Mouse (Mus musculus) cerebellum, adult 2 months (tissue): ENCODE results near the gene Cxcl17. TPM values are rescaled to one million over a fixed set of nuclear protein-coding genes. Genes with fewer than 3 reads are reported as not detected.
A peak's percentile ranks its signal among the peaks of the same experiment; 100 is the strongest.
"Not testable (repeated sequence)": the region's sequence is repeated elsewhere in the genome, so short reads cannot be mapped to it uniquely, and the experiment has no call there.

Experiments
- DNase-seq, 2 experiments: peaks; one replicate each; pipeline ENCODE4 v3.0.0; 2021
- H3K27ac ChIP-seq: fragments of 200-500 bp; 2 replicates; pipeline ENCODE4 v1.5.1; 2012; ENCODE audit warnings: low read length, control low read depth, inconsistent platforms; ENCODE audit not compliant: insufficient read depth
- H3K27me3 ChIP-seq: fragments of 200-500 bp; 2 replicates; pipeline ENCODE4 v1.6.1; 2012; ENCODE audit warnings: inconsistent platforms, mild to moderate bottlenecking, low read length, moderate library complexity; ENCODE audit not compliant: control insufficient read depth, insufficient read depth
- H3K4me1 ChIP-seq: fragments of 200-500 bp; 2 replicates; pipeline ENCODE4 v1.6.1; 2011; ENCODE audit warnings: low read length; ENCODE audit not compliant: control insufficient read depth, insufficient read depth
- H3K4me3 ChIP-seq: fragments of 200-500 bp; replicated peaks from 2 replicates; pipeline ENCODE3; 2011; ENCODE audit warnings: mild to moderate bottlenecking, low read depth, low read length, control low read depth; ENCODE audit not compliant: insufficient read depth
- CTCF ChIP-seq: fragments of 200-500 bp; IDR thresholded peaks from 2 replicates; pipeline ENCODE4 v1.5.1; 2011; ENCODE audit warnings: low read depth, mild to moderate bottlenecking, control low read depth, low read length, moderate library complexity, borderline replicate concordance; ENCODE audit not compliant: insufficient read depth
- POLR2A ChIP-seq: fragments of 200-500 bp; IDR thresholded peaks from 2 replicates; pipeline ENCODE4 v1.6.1; 2011; ENCODE audit warnings: low read length, control low read depth, borderline replicate concordance; ENCODE audit not compliant: insufficient read depth
- WGBS: fragments of 180-500 bp; shearing (Covaris S2); methylation state at CpG from one replicate; pipeline ENCODE4 v1.1.7; 2018; 5-methylcytosine and 5-hydroxymethylcytosine counted together
- polyA plus RNA-seq: library from polyadenylated mRNA; depleted of rRNA; stranded (reverse); fragments of >200 nt; gene quantifications from 2 replicates; pipeline ENCODE4 v1.2.3, GENCODE M21; 2012

Cxcl17 gene
- polyA plus RNA-seq, 1 experiment = not detected

- Histone ChIP-seq H3K27ac (no peak overlapping the region), H3K4me1 (no peaks in the 10 kb centered on the region), H3K27me3 (no peaks in the 10 kb centered on the region), H3K4me3 (no peak overlapping the region)
- 91% methylated on average over 6 of the region's 6 CpGs for WGBS
- DNase-seq = no peak
- TF ChIP-seq CTCF (no peak), POLR2A (no peak)
These were observed 19.7 kb upstream of the Cxcl17 start for GRCm38 (mm10) chr7:25432381-25432780.

GRCm38 (mm10) chr7:25429886-25430784 is 17.4 kb upstream of the Cxcl17 start:
- no peak for DNase-seq
- no peak overlapping the region for H3K4me3 ChIP-seq
- no peak for TF ChIP-seq CTCF
- 73% methylated on average over 4 of the region's 4 CpGs for WGBS
- no peaks in the 10 kb centered on the region for H3K27me3 ChIP-seq
- no peaks in the 10 kb centered on the region for H3K4me1 ChIP-seq
- no peak overlapping the region for H3K27ac ChIP-seq

DNA sequence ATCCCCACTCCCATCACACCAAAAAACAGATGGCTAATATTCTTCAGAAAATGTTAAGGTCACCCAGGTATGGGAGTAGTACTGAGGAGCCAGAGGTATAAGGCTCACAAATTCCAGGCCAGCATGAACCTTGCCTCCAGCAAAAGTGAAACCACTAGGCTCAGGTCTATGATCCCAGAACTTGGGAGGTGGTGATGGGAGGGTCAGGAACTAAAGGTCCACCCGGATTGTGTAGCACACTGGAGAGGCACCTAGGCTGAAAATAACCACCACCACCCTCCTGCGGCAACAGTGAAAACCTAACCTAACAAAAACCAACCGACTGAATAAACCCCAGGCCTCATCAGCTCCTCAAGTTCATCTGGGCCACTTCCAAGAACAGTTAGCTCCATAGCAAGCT is 15.6 kb upstream of the Cxcl17 start:
- no peak overlapping the region for H3K4me3 ChIP-seq
- no peaks in the 10 kb centered on the region for H3K27me3 ChIP-seq
- DNase-seq = no peak
- TF ChIP-seq POLR2A (no peak), CTCF (no peak)
- H3K4me1 ChIP-seq = no peaks in the 10 kb centered on the region
- no peak overlapping the region for H3K27ac ChIP-seq
- WGBS = 75% methylated on average over 3 of the region's 3 CpGs

GRCm38 (mm10) chr7:25427144-25427543 is 14.5 kb upstream of the Cxcl17 start:
- no peak overlapping the region for H3K27ac ChIP-seq
- no peak for DNase-seq
- no peak overlapping the region for H3K4me3 ChIP-seq
- no peaks in the 10 kb centered on the region for H3K27me3 ChIP-seq
- TF ChIP-seq POLR2A = no peak
- no peak for TF ChIP-seq CTCF
- no peaks in the 10 kb centered on the region; the same call in 1 of the 2 replicates for H3K4me1 ChIP-seq
- 82% methylated on average over 5 of the region's 5 CpGs for WGBS

- H3K27me3 ChIP-seq, H3K4me1 ChIP-seq, H3K27ac ChIP-seq, DNase-seq, H3K4me3 ChIP-seq: not testable (repeated sequence)
- WGBS = 94% methylated on average over 4 of the region's 4 CpGs
These were observed 13.7 kb upstream of the Cxcl17 start for GRCm38 (mm10) chr7:25426380-25426779.

GRCm38 (mm10) chr7:25424429-25424828 is 11.7 kb upstream of the Cxcl17 start:
- H3K4me1 ChIP-seq = no peaks in the 10 kb centered on the region; the same call in 1 of the 2 replicates
- no peak overlapping the region for H3K27ac ChIP-seq
- no peaks in the 10 kb centered on the region for H3K27me3 ChIP-seq
- no peak overlapping the region for H3K4me3 ChIP-seq
- DNase-seq = peak; percentile 62 to 69
- TF ChIP-seq POLR2A (no peak), CTCF (peak; percentile 90)
- 40% methylated on average over 4 of the region's 4 CpGs for WGBS

GRCm38 (mm10) chr7:25422286-25422841 is 9.7 kb upstream of the Cxcl17 start:
- Histone ChIP-seq H3K27me3 (no peaks in the 10 kb centered on the region), H3K27ac (no peak overlapping the region), H3K4me1 (no peaks in the 10 kb centered on the region; the same call in 1 of the 2 replicates), H3K4me3 (no peak overlapping the region)
- TF ChIP-seq CTCF (no peak), POLR2A (no peak)
- peak; percentile 18 to 22 for DNase-seq
- 37% methylated on average over 16 of the region's 16 CpGs for WGBS

GRCm38 (mm10) chr7:25419943-25420342 is 7.3 kb upstream of the Cxcl17 start:
- Histone ChIP-seq H3K27me3 (no peaks in the 10 kb centered on the region), H3K4me1 (no peaks in the 10 kb centered on the region; the same call in 1 of the 2 replicates), H3K4me3 (no peak overlapping the region), H3K27ac (no peak overlapping the region)
- no peak for TF ChIP-seq POLR2A
- TF ChIP-seq CTCF = no peak
- DNase-seq = no peak
- WGBS = 81% methylated on average over 4 of the region's 4 CpGs
